Mouse (Mus musculus) kidney, adult 11 months (tissue): ENCODE measurements at regions not wholly inside any gene's neighbourhood (a gene's known extent, or its start where the extent isn't known, plus 50 kb on each side); places are given as distances from the start of the nearest gene placed in this dataset.
"Not testable (repeated sequence)": the region's sequence is repeated elsewhere in the genome, so short reads cannot be mapped to it uniquely, and the experiment has no call there.

ENCODE experiments used
- DNase-seq: peaks from one replicate; pipeline ENCODE4 v3.0.0; 2022

- no peak for DNase-seq
Observed at GRCm38 (mm10) chr13:72184116-72184845, 220.8 kb upstream of the Irx1 start.

- no peak for DNase-seq
Observed at GRCm38 (mm10) chr13:72184846-72185118, 221.3 kb upstream of the Irx1 start.

- no peak for DNase-seq
Observed at GRCm38 (mm10) chr13:72195881-72196280, 232.4 kb upstream of the Irx1 start.

GRCm38 (mm10) chr13:72198341-72199105 lies 235.0 kb upstream of the Irx1 start:
- DNase-seq = peak; percentile 8

GRCm38 (mm10) chr13:72209518-72209917 lies 246.0 kb upstream of the Irx1 start:
- no peak for DNase-seq

- no peak for DNase-seq
Observed at GRCm38 (mm10) chr13:72209946-72210456, 246.5 kb upstream of the Irx1 start.

GRCm38 (mm10) chr13:72210474-72211309 lies 247.2 kb upstream of the Irx1 start:
- no peak for DNase-seq

GRCm38 (mm10) chr13:72211716-72212115 lies 248.2 kb upstream of the Irx1 start:
- no peak for DNase-seq

- DNase-seq = no peak
Observed at GRCm38 (mm10) chr13:72212747-72213146, 249.2 kb upstream of the Irx1 start.

- DNase-seq = no peak
Observed at GRCm38 (mm10) chr13:72219329-72219728, 255.8 kb upstream of the Irx1 start.

- peak; percentile 6 for DNase-seq
Observed at GRCm38 (mm10) chr13:72227102-72227501, 263.6 kb upstream of the Irx1 start.

- DNase-seq = no peak
Observed at GRCm38 (mm10) chr13:72231032-72231591, 267.6 kb upstream of the Irx1 start.

- no peak for DNase-seq
Observed at GRCm38 (mm10) chr13:72232080-72232479, 268.6 kb upstream of the Irx1 start.

- DNase-seq = no peak
Observed at GRCm38 (mm10) chr13:72241919-72242318, 278.4 kb upstream of the Irx1 start.

- DNase-seq = no peak
Observed at GRCm38 (mm10) chr13:72250419-72250818, 286.9 kb upstream of the Irx1 start.

GRCm38 (mm10) chr13:72253242-72253641 lies 289.7 kb upstream of the Irx1 start:
- DNase-seq = not testable (repeated sequence)

- DNase-seq = no peak
Observed at GRCm38 (mm10) chr13:72258794-72259193, 295.3 kb upstream of the Irx1 start.

GRCm38 (mm10) chr13:72264416-72264815 lies 300.9 kb upstream of the Irx1 start:
- DNase-seq = no peak

GRCm38 (mm10) chr13:72265116-72265515 lies 301.6 kb upstream of the Irx1 start:
- no peak for DNase-seq

GRCm38 (mm10) chr13:72265650-72266049 lies 302.1 kb upstream of the Irx1 start:
- DNase-seq = no peak

- no peak for DNase-seq
Observed at GRCm38 (mm10) chr13:72266174-72266768, 302.7 kb upstream of the Irx1 start.

GRCm38 (mm10) chr13:72280343-72280742 lies 316.8 kb upstream of the Irx1 start:
- DNase-seq = no peak

GRCm38 (mm10) chr13:72280871-72281270 lies 317.3 kb upstream of the Irx1 start:
- no peak for DNase-seq
